ENCODE assay signal across 15 mouse cellular contexts in the genomic region with DNA sequence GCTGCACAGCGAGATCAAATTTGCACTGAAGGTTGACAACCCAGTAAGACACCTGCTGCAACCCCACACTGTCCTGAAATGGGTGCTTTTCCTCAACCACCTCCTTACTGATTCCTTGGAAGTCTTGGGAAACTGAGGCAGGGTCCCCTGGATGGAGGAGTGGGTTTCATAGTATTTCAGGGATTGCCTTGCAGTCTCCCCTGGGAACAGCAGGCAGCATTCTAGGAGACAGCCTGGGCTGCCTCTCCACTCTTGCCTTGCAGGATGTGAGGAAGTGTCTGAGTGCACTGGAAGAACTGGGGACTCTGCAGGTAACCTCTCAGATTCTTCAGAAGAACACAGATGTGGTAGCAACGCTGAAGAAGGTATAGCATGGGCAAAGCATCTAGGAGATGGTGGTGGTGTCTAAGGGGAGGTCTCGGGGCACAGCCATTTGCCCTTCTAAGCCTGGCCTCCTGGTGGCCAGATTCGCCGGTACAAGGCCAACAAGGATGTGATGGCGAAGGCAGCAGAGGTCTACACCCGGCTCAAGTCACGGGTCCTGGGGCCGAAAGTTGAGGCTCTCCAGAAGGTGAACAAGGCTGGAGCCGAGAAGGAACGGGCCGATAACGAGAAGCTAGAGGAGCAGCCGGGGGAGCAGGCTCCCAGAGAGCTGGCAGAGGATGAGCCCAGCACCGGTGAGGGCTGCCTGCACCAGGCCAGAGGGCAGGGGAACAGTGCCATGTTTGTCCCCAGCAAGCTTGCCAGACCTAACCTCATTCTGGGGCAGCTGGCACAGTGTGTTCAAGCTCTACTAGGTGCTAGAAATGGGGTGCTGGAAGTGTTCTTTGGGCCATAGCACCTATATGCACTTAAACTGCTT. TPM values are rescaled to one million over a fixed set of nuclear protein-coding genes. Genes with fewer than 3 reads are reported as not detected.
DNase-seq lines count a peak whose midpoint lies in the region; ATAC-seq and TF ChIP-seq lines count a peak whose summit lies in the region.
"Had no signal": no experiment of that assay in that cellular context is flagged by ENCODE, and none has a peak within 500 bp of the region (broad histone marks: within the 10 kb centered on the region; RNA-seq: fewer than 3 reads in every experiment).

No protein-coding gene starts in this region.

- H3K4me2 ChIP-seq in lung, embryonic 14.5 days = no peak overlapping the region
- H3K4me2 ChIP-seq: limb, embryonic 12.5 days; midbrain, embryonic 11.5 days had no signal

- no peak overlapping the region for H3K9ac ChIP-seq in lung, embryonic 14.5 days
- H3K9ac ChIP-seq: limb, embryonic 12.5 days had no signal

- no peaks in the 10 kb centered on the region for H3K9me3 ChIP-seq in lung, embryonic 14.5 days (ENCODE audit: low read depth, low read length)
- H3K9me3 ChIP-seq: limb, embryonic 12.5 days had no signal

- ATAC-seq in lung, embryonic 14.5 days (ENCODE audit: insufficient read depth) = no peak
- ATAC-seq in granulocyte monocyte progenitor cell, adult 5-6 weeks (replicated peaks; ENCODE audit: poor library complexity, severe bottlenecking) = 0 out of 2 replicates have a peak, but pooled peaks have one; percentile 30
- ATAC-seq in inflammation-experienced regulatory T-cells, adult 6 months = no peak
- ATAC-seq: activated CD4-positive, CD25-positive, alpha-beta regulatory T cell, adult 4 months had no signal

- TF ChIP-seq CTCF in lung, embryonic 14.5 days (IDR thresholded peaks at IDR 0.05; ENCODE audit: low read depth) = peak; percentile 26

- 92% methylated on average over 15 of the region's 15 CpGs for WGBS in lung, embryonic 14.5 days

- peak; percentile 71 for DNase-seq in gastrocnemius, adult 18-20 months (ENCODE audit: low spot score)
- no peak for DNase-seq in gastrocnemius, postnatal 4 days (ENCODE audit: low spot score in 2 of 2)
- DNase-seq in lung, embryonic 14.5 days = no peak
- DNase-seq in lung, postnatal 10 days = no peak
- DNase-seq in ZHBTc4 (ENCODE audit: low read depth, low spot score) = peak; percentile 19
- DNase-seq in cerebellum, adult 11 months = no peak
- DNase-seq: cerebellum, adult 9-11 months; kidney, postnatal 14 days; lung, postnatal 14 days had no signal

- H3K27me3 ChIP-seq in lung, embryonic 14.5 days (ENCODE audit: insufficient read depth, low read length) = no peaks in the 10 kb centered on the region
- H3K27me3 ChIP-seq: limb, embryonic 12.5 days had no signal

- H3K4me1 ChIP-seq in lung, embryonic 14.5 days (ENCODE audit: insufficient read depth) = no peaks in the 10 kb centered on the region
- H3K4me1 ChIP-seq: limb, embryonic 12.5 days had no signal

- H3K27ac ChIP-seq in lung, embryonic 14.5 days (ENCODE audit: low read depth) = no peak overlapping the region
- H3K27ac ChIP-seq: limb, embryonic 12.5 days had no signal

- no peak overlapping the region for H3K4me3 ChIP-seq in lung, embryonic 14.5 days (ENCODE audit: low read depth, low read length)
- H3K4me3 ChIP-seq: limb, embryonic 12.5 days had no signal

- H3K36me3 ChIP-seq in lung, embryonic 14.5 days (ENCODE audit: insufficient read depth) = peaks cover 94% of the 10 kb centered on the region

RNA-seq across cellular contexts. Expression of a gene that starts 10.7 kb away (rescaled TPM):
- 100 to 1,000 TPM; 142 to 235 TPM for total RNA-seq in gastrocnemius, adult 18-20 months (2021)
- 10 to 100 TPM; 60.0 to 80.1 TPM for total RNA-seq in gastrocnemius, postnatal 4 days (2021)
- polyA plus RNA-seq in lung, embryonic 14.5 days (2014; fragmentation: Nextera tagmentation; extraction: Ambion mirVana) = 0.12 and 0.28 TPM in 2 replicates
- total RNA-seq in granulocyte monocyte progenitor cell, adult 5-6 weeks (2014; fragmentation: Nextera tagmentation) = not detected in 2 replicates
- not detected in 2 replicates for total RNA-seq in granulocyte monocyte progenitor cell, adult 5-6 weeks (2017)
- under 1 TPM in 1 of 3 experiments, not detected in 2; 0.09 TPM for polyA plus RNA-seq in inflammation-experienced regulatory T-cells, adult 6 months (2017; shearing (Covaris generic))
- polyA plus RNA-seq: embryonic facial prominence, embryonic 11.5 days had no signal

RNA-seq across cellular contexts. Expression of a gene that starts 18.5 kb away (rescaled TPM):
- total RNA-seq in gastrocnemius, adult 18-20 months (2021) = 10 to 100 TPM; 22.5 to 29.0 TPM
- total RNA-seq in gastrocnemius, postnatal 4 days (2021) = 10 to 100 TPM; 25.7 to 29.7 TPM
- 0.34 and 0.86 TPM in 2 replicates for polyA plus RNA-seq in lung, embryonic 14.5 days (2014; fragmentation: Nextera tagmentation; extraction: Ambion mirVana)
- total RNA-seq in granulocyte monocyte progenitor cell, adult 5-6 weeks (2014; fragmentation: Nextera tagmentation) = not detected in 2 replicates
- 0.09 TPM in 1 of 2 replicates, not detected in the other for total RNA-seq in granulocyte monocyte progenitor cell, adult 5-6 weeks (2017)
- under 1 TPM in 1 of 3 experiments, not detected in 2; 0.16 TPM for polyA plus RNA-seq in inflammation-experienced regulatory T-cells, adult 6 months (2017; shearing (Covaris generic))
- polyA plus RNA-seq: activated CD4-positive, CD25-positive, alpha-beta regulatory T cell, adult 4 months had no signal

RNA-seq across cellular contexts. Expression of a gene that starts 19.5 kb away (rescaled TPM):
- 10 to 100 TPM; 23.2 to 25.5 TPM for total RNA-seq in gastrocnemius, adult 18-20 months (2021)
- total RNA-seq in gastrocnemius, postnatal 4 days (2021) = 10 to 100 TPM; 52.4 to 61.6 TPM
- polyA plus RNA-seq in lung, embryonic 14.5 days (2014; fragmentation: Nextera tagmentation; extraction: Ambion mirVana) = 96.2 and 111 TPM in 2 replicates
- total RNA-seq in granulocyte monocyte progenitor cell, adult 5-6 weeks (2014; fragmentation: Nextera tagmentation) = 70.7 and 83.3 TPM in 2 replicates
- total RNA-seq in granulocyte monocyte progenitor cell, adult 5-6 weeks (2017) = 65.1 and 77.6 TPM in 2 replicates
- 10 to 100 TPM; 32.5 to 58.6 (median 40.3) TPM for polyA plus RNA-seq in inflammation-experienced regulatory T-cells, adult 6 months (2017; shearing (Covaris generic))

RNA-seq across cellular contexts. Expression of a gene that starts 22.9 kb away (rescaled TPM):
- 10 to 100 TPM; 11.4 to 23.0 TPM for total RNA-seq in gastrocnemius, adult 18-20 months (2021)
- total RNA-seq in gastrocnemius, postnatal 4 days (2021) = 1 to 10 TPM; 3.1 to 4.0 TPM
- 0.17 TPM in 1 of 2 replicates, not detected in the other for polyA plus RNA-seq in lung, embryonic 14.5 days (2014; fragmentation: Nextera tagmentation; extraction: Ambion mirVana)
- total RNA-seq in granulocyte monocyte progenitor cell, adult 5-6 weeks (2014; fragmentation: Nextera tagmentation) = 0.45 and 0.96 TPM in 2 replicates
- 0.69 and 2.6 TPM in 2 replicates for total RNA-seq in granulocyte monocyte progenitor cell, adult 5-6 weeks (2017)
- polyA plus RNA-seq in inflammation-experienced regulatory T-cells, adult 6 months (2017; shearing (Covaris generic)) = not detected
- polyA plus RNA-seq: embryonic facial prominence, embryonic 11.5 days; limb, embryonic 12.5 days; midbrain, embryonic 11.5 days had no signal

RNA-seq across cellular contexts. Expression of a gene that starts 24.1 kb away (rescaled TPM):
- total RNA-seq in gastrocnemius, adult 18-20 months (2021) = 10 to 100 TPM; 62.9 to 69.0 TPM
- total RNA-seq in gastrocnemius, postnatal 4 days (2021) = 10 to 100 TPM; 45.7 to 46.1 TPM
- 30.5 and 31.3 TPM in 2 replicates for polyA plus RNA-seq in lung, embryonic 14.5 days (2014; fragmentation: Nextera tagmentation; extraction: Ambion mirVana)
- 15.2 and 21.3 TPM in 2 replicates for total RNA-seq in granulocyte monocyte progenitor cell, adult 5-6 weeks (2014; fragmentation: Nextera tagmentation)
- 26.1 and 26.7 TPM in 2 replicates for total RNA-seq in granulocyte monocyte progenitor cell, adult 5-6 weeks (2017)
- 10 to 100 TPM; 28.7 to 41.6 (median 34.2) TPM for polyA plus RNA-seq in inflammation-experienced regulatory T-cells, adult 6 months (2017; shearing (Covaris generic))

Comparison
In these comparisons a context has a peak if more than half of its experiments do, and no peak if none do; other contexts are left out.
1. DNase-seq: peak in gastrocnemius, adult 18-20 months (single experiment) and ZHBTc4 (single experiment); none in gastrocnemius, postnatal 4 days (0 of 2), lung, embryonic 14.5 days (single experiment), lung, postnatal 10 days (single experiment) and cerebellum, adult 11 months (single experiment).
2. RNA of a gene that starts 10.7 kb away (total RNA-seq): 142 to 235 TPM in gastrocnemius, adult 18-20 months and 60.0 to 80.1 TPM in gastrocnemius, postnatal 4 days; not detected in granulocyte monocyte progenitor cell, adult 5-6 weeks; every median in the first group is over 10 times any median in the second.
3. RNA of a gene that starts 18.5 kb away (total RNA-seq): 25.7 to 29.7 TPM in gastrocnemius, postnatal 4 days and 22.5 to 29.0 TPM in gastrocnemius, adult 18-20 months; 0.09 TPM in granulocyte monocyte progenitor cell, adult 5-6 weeks; every median in the first group is over 10 times any median in the second.